Mouse (Mus musculus): ENCODE results near the gene Lsm14b. TPM values are rescaled to one million over a fixed set of nuclear protein-coding genes. Genes with fewer than 3 reads are reported as not detected.

The Lsm14b gene
- total and polyA plus RNA-seq, 2 experiments from 2014 or later: 23.6 to 118 TPM

- 68% methylated on average over 7 of the region's 7 CpGs for WGBS
- no peak for ATAC-seq (ENCODE audit: low FRiP score)
- no peaks in the 10 kb centered on the region for H3K4me1 ChIP-seq (ENCODE audit: insufficient read depth, low read length)
- TF ChIP-seq CTCF (IDR thresholded peaks at IDR 0.05): no peak
- H3K4me2 ChIP-seq (ENCODE audit: low read depth, low read length, poor library complexity, severe bottlenecking): no peak overlapping the region
- H3K36me3 ChIP-seq (ENCODE audit: insufficient read depth, low read length): no peaks in the 10 kb centered on the region
- no peak overlapping the region for H3K4me3 ChIP-seq (ENCODE audit: low read depth, low read length)
- no peaks in the 10 kb centered on the region for H3K9me3 ChIP-seq (ENCODE audit: low read length)
- H3K9ac ChIP-seq (replicated peaks; ENCODE audit: low read length, poor library complexity, severe bottlenecking): 0 out of 2 replicates have a peak overlapping the region, but pooled peaks have one; percentile 19
- no peak overlapping the region for H3K27ac ChIP-seq (ENCODE audit: low read depth, low read length)
- peak; percentile 52 for DNase-seq (ENCODE audit: low spot score)
- peaks cover 4% of the 10 kb centered on the region; the same call in 1 of the 2 replicates for H3K27me3 ChIP-seq (ENCODE audit: insufficient read depth, low read length)
Measured at GRCm38 (mm10) chr2:180020091-180020661, 4.6 kb upstream of the Lsm14b start.

- no peak for TF ChIP-seq CTCF (IDR thresholded peaks at IDR 0.05)
- H3K4me2 ChIP-seq (ENCODE audit: low read depth, low read length, poor library complexity, severe bottlenecking): no peak overlapping the region
Measured at GRCm38 (mm10) chr2:180020919-180021318, 3.9 kb upstream of the Lsm14b start.

DNA sequence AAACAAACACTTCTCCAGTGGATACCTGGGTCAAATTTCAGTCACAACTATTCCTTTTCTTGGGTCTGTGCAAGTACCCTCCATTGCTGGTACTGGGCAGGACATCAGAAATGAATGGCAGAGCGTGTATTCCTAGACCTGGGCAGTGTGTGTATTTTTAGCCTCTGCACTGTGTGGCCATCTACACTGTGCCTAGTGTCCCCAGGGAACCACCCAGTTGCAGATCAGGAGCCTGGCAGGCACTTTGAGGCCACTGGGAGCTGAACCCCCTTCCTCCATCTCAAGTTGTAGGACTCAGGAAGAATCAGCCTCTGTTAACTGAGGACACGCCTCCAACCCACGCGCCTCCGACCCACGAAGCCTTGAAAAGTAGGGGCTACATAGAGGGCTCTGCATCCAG is 2.0 kb upstream of the Lsm14b start:
- TF ChIP-seq CTCF (IDR thresholded peaks at IDR 0.05): no peak
- Histone ChIP-seq H3K36me3 (ENCODE audit: insufficient read depth, low read length) (peaks cover 1% of the 10 kb centered on the region; the same call in 1 of the 2 replicates), H3K4me1 (ENCODE audit: insufficient read depth, low read length) (peaks cover 17% of the 10 kb centered on the region; the same call in 1 of the 2 replicates), H3K9me3 (ENCODE audit: low read length) (no peaks in the 10 kb centered on the region), H3K4me3 (ENCODE audit: low read depth, low read length) (no peak overlapping the region), H3K27ac (ENCODE audit: low read depth, low read length) (no peak overlapping the region), H3K9ac (replicated peaks; ENCODE audit: low read length, poor library complexity, severe bottlenecking) (no peak overlapping the region), H3K4me2 (ENCODE audit: low read depth, low read length, poor library complexity, severe bottlenecking) (no peak overlapping the region), H3K27me3 (ENCODE audit: insufficient read depth, low read length) (peaks cover 4% of the 10 kb centered on the region; the same call in 1 of the 2 replicates)
- WGBS: 67% methylated on average over 6 of the region's 6 CpGs
- DNase-seq (ENCODE audit: low spot score): no peak
- ATAC-seq (ENCODE audit: low FRiP score): no peak

More at GRCm38 (mm10) chr2:180020919-180021318, 3.9 kb upstream of the Lsm14b start:
- Histone ChIP-seq H3K4me1 (ENCODE audit: insufficient read depth, low read length) (0 out of 2 replicates have a peak, but pooled peaks cover 2% of the 10 kb centered on the region), H3K27ac (ENCODE audit: low read depth, low read length) (no peak overlapping the region), H3K9ac (replicated peaks; ENCODE audit: low read length, poor library complexity, severe bottlenecking) (no peak overlapping the region), H3K27me3 (ENCODE audit: insufficient read depth, low read length) (peaks cover 4% of the 10 kb centered on the region; the same call in 1 of the 2 replicates), H3K9me3 (ENCODE audit: low read length) (no peaks in the 10 kb centered on the region), H3K36me3 (ENCODE audit: insufficient read depth, low read length) (no peaks in the 10 kb centered on the region), H3K4me3 (ENCODE audit: low read depth, low read length) (no peak overlapping the region)
- no peak for ATAC-seq (ENCODE audit: low FRiP score)
- 86% methylated on average over 8 of the region's 8 CpGs for WGBS
- DNase-seq (ENCODE audit: low spot score): no peak

DNA sequence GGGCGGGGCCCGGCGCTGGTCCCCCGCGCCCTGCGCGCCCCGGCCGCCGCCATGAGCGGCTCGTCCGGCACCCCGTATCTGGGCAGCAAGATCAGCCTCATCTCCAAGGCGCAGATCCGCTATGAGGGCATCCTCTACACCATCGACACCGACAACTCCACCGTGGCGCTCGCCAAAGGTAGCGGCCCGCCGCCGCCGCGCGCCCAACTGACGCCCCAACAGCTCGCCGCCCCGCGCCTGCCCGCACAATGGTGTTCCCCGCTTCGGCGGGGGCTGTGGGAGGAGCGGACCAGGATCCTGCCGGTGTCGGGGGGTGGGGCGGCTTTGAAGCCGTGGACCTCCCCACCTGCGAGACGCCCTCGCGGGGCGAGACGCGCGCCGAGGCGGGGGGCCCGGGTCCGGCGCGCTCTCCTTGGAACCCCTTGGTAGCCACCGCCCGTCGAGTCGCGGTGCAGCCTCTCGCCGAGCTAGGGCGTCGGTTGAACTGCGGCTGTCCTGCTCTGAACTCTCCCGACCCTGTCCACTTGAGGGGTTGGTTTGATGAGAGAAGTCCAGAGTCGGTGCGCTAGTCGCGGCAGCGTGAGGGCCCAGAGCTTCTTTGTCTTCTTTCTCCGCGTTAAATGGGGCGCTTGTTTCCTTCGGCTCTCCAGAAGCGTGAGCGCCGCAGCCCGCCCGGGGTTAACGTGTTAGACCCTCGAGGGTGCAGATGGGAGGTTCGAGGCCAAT is 511 bp downstream of the Lsm14b start:
- Histone ChIP-seq H3K27me3 (ENCODE audit: insufficient read depth, low read length) (peaks cover 4% of the 10 kb centered on the region; the same call in 1 of the 2 replicates), H3K36me3 (ENCODE audit: insufficient read depth, low read length) (peaks cover 23% of the 10 kb centered on the region), H3K9ac (replicated peaks; ENCODE audit: low read length, poor library complexity, severe bottlenecking) (peak overlapping the region; percentile 91), H3K9me3 (ENCODE audit: low read length) (no peaks in the 10 kb centered on the region), H3K27ac (ENCODE audit: low read depth, low read length) (peak overlapping the region; percentile 96), H3K4me2 (ENCODE audit: low read depth, low read length, poor library complexity, severe bottlenecking) (peak overlapping the region; percentile 99), H3K4me1 (ENCODE audit: insufficient read depth, low read length) (peaks cover 18% of the 10 kb centered on the region; the same call in 1 of the 2 replicates), H3K4me3 (ENCODE audit: low read depth, low read length) (peak overlapping the region; percentile 97)
- no peak for TF ChIP-seq CTCF (IDR thresholded peaks at IDR 0.05)
- 0% methylated on average over 47 of the region's 84 CpGs for WGBS
- DNase-seq (ENCODE audit: low spot score): peak; percentile 36
- peak; percentile 67 for ATAC-seq (ENCODE audit: low FRiP score)

GRCm38 (mm10) chr2:180025861-180026200 is 1.0 kb downstream of the Lsm14b start:
- H3K27ac ChIP-seq (ENCODE audit: low read depth, low read length): peak overlapping the region; percentile 96
- H3K27me3 ChIP-seq (ENCODE audit: insufficient read depth, low read length): peaks cover 4% of the 10 kb centered on the region; the same call in 1 of the 2 replicates
- no peak for TF ChIP-seq CTCF (IDR thresholded peaks at IDR 0.05)
- H3K36me3 ChIP-seq (ENCODE audit: insufficient read depth, low read length): peaks cover 24% of the 10 kb centered on the region
- H3K4me3 ChIP-seq (ENCODE audit: low read depth, low read length): peak overlapping the region; percentile 97
- peak overlapping the region; percentile 91 for H3K9ac ChIP-seq (replicated peaks; ENCODE audit: low read length, poor library complexity, severe bottlenecking)
- WGBS: 3% methylated on average over 6 of the region's 6 CpGs
- H3K4me2 ChIP-seq (ENCODE audit: low read depth, low read length, poor library complexity, severe bottlenecking): peak overlapping the region; percentile 99
- no peak for ATAC-seq (ENCODE audit: low FRiP score)
- DNase-seq (ENCODE audit: low spot score): no peak
- peaks cover 18% of the 10 kb centered on the region; the same call in 1 of the 2 replicates for H3K4me1 ChIP-seq (ENCODE audit: insufficient read depth, low read length)
- no peaks in the 10 kb centered on the region for H3K9me3 ChIP-seq (ENCODE audit: low read length)

GRCm38 (mm10) chr2:180027768-180028167 is 3.0 kb downstream of the Lsm14b start:
- H3K27me3 ChIP-seq (ENCODE audit: insufficient read depth, low read length): no peaks in the 10 kb centered on the region
- H3K27ac ChIP-seq (ENCODE audit: low read depth, low read length): no peak overlapping the region
- peak overlapping the region; percentile 99 for H3K4me2 ChIP-seq (ENCODE audit: low read depth, low read length, poor library complexity, severe bottlenecking)
- 75% methylated on average over 9 of the region's 9 CpGs for WGBS
- no peak overlapping the region for H3K4me3 ChIP-seq (ENCODE audit: low read depth, low read length)
- ATAC-seq (ENCODE audit: low FRiP score) (no peak), DNase-seq (ENCODE audit: low spot score) (no peak)
- no peak overlapping the region for H3K9ac ChIP-seq (replicated peaks; ENCODE audit: low read length, poor library complexity, severe bottlenecking)
- TF ChIP-seq CTCF (IDR thresholded peaks at IDR 0.05): no peak
- H3K9me3 ChIP-seq (ENCODE audit: low read length): no peaks in the 10 kb centered on the region
- peaks cover 43% of the 10 kb centered on the region for H3K36me3 ChIP-seq (ENCODE audit: insufficient read depth, low read length)
- H3K4me1 ChIP-seq (ENCODE audit: insufficient read depth, low read length): peaks cover 18% of the 10 kb centered on the region; the same call in 1 of the 2 replicates

Measured in midbrain, postnatal 0 days (tissue).